Mouse (Mus musculus) kidney, adult 2 months (tissue): ENCODE data around the gene Elovl5.

Experiments used
- CTCF ChIP-seq: fragments of 200-500 bp; conservative IDR thresholded peaks from 2 replicates; pipeline ENCODE4 v1.5.1; 2011; ENCODE audit warnings: low read depth, mild to moderate bottlenecking, control low read depth, low read length, moderate library complexity, mixed read lengths; ENCODE audit not compliant: insufficient read depth, insufficient read length
- POLR2A ChIP-seq: fragments of 200-500 bp; IDR thresholded peaks from one replicate; pipeline ENCODE4 v1.6.1; 2011; ENCODE audit warnings: low read depth, low read length, control low read depth

DNA sequence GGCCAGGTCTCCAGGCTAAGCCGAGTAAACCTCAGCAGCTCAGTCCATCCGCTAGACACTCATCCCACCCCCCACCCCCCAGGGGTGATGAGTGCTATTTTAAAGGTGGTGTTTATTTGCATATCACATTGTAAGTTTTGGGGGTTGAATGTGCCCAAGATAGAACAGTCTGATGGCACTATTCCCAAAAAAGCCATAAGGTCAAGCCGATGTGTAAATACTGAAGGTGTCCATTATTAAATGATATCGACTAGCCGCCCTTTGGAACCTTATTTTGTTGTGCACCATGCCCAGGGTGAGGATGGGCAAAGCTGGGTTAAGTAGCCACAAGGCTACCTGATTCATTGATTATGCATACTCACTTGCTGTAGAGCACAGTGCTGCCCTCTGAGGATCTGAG, 9.7 kb downstream of the Elovl5 start:
- TF ChIP-seq CTCF (no peak), POLR2A (no peak)
